Mouse (Mus musculus): Measurements from ENCODE around the gene Misp. TPM values are rescaled to one million over a fixed set of nuclear protein-coding genes. Genes with fewer than 3 reads are reported as not detected.

Misp gene
- polyA plus RNA-seq, 1 experiment, result not detected

DNA sequence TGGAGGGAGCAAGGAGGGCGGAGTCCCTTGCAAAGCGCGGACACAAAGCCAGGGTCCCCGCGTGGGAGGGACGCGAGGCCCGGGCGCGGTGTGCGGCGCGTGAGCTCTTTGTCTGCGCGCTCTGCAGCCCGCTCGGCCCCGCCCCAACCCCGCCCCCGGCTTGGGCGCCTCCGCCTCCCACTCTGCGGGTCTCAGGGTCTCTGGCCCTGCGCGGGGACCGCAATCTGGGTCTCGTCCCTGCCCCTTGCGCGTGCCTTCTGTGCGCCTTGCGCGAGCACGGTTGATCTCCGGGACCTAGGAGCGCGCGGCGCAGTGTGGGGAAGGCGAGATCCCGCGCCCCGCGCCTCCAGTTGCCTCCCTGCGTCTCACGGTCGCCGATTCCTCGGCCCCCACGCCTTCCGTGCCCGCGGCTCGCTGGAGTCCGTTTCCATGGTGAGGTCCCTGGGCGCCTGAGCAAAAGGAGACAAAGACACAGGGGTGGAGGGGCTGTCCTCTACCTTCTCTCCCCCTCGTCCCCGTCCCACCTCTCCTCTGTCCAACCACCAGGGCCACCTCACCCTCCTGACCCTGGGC lies 53.6 kb downstream of the Misp start, which contains the start of the genes Prtn3 and Plppr3:
TSS of gene Prtn3 (plus strand) at position 187 of the 573 bp plus-strand sequence.
TSS of gene Plppr3 (minus strand) at position 345 of the 573 bp plus-strand sequence.
- Histone ChIP-seq H3K27ac (ENCODE audit: insufficient read depth, low read length) (no peak within 1 kb of the TSS), H3K4me1 (ENCODE audit: control insufficient read depth, insufficient read depth, low read length) (no peaks in the 10 kb centered on the region), H3K4me3 (ENCODE audit: insufficient read depth, low read length) (peak within 1 kb of the TSS; percentile 36)
- TF ChIP-seq CTCF (IDR thresholded peaks at IDR 0.05; ENCODE audit: borderline replicate concordance, insufficient read depth, low read length), result no peak

GRCm38 (mm10) chr10:79877174-79877573 lies 56.4 kb downstream of the Misp start:
- Histone ChIP-seq H3K27ac (ENCODE audit: insufficient read depth, low read length) (no peak overlapping the region), H3K4me1 (ENCODE audit: control insufficient read depth, insufficient read depth, low read length) (no peaks in the 10 kb centered on the region), H3K4me3 (ENCODE audit: insufficient read depth, low read length) (no peak overlapping the region)
- TF ChIP-seq POLR2A (IDR thresholded peaks at IDR 0.05; ENCODE audit: low read depth, low read length), result no peak
- no peak for TF ChIP-seq CTCF (IDR thresholded peaks at IDR 0.05; ENCODE audit: borderline replicate concordance, insufficient read depth, low read length)

DNA sequence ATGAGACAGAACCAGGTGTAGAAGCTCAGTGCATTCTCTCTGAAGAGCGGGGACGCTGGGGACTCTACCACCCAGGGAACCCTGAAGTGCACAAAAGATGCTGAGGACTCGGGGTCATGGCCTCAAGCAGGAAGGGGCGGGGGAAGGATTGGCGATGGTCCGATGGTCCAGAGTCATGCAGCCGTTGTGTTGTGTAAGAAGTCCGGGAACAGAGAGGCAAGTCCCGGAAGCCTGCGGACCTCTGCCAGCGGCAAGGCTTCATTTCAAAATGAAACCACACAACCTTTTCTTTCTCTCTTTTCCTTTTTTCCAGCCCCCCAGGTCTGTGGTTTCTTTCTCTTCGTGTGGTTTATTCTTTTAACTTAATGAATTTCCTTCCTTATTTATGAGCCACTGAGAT lies 57.0 kb downstream of the Misp start:
- H3K27ac ChIP-seq (ENCODE audit: insufficient read depth, low read length), result no peak overlapping the region
- H3K4me3 ChIP-seq (ENCODE audit: insufficient read depth, low read length), result no peak overlapping the region
- H3K4me1 ChIP-seq (ENCODE audit: control insufficient read depth, insufficient read depth, low read length), result no peaks in the 10 kb centered on the region
- no peak for TF ChIP-seq POLR2A (IDR thresholded peaks at IDR 0.05; ENCODE audit: low read depth, low read length)
- no peak for TF ChIP-seq CTCF (IDR thresholded peaks at IDR 0.05; ENCODE audit: borderline replicate concordance, insufficient read depth, low read length)

GRCm38 (mm10) chr10:79879527-79879926 lies 58.7 kb downstream of the Misp start:
- no peak for TF ChIP-seq POLR2A (IDR thresholded peaks at IDR 0.05; ENCODE audit: low read depth, low read length)
- no peak for TF ChIP-seq CTCF (IDR thresholded peaks at IDR 0.05; ENCODE audit: borderline replicate concordance, insufficient read depth, low read length)
- H3K4me1 ChIP-seq (ENCODE audit: control insufficient read depth, insufficient read depth, low read length), result no peaks in the 10 kb centered on the region
- H3K4me3 ChIP-seq (ENCODE audit: insufficient read depth, low read length), result no peak overlapping the region
- H3K27ac ChIP-seq (ENCODE audit: insufficient read depth, low read length), result no peak overlapping the region

Other genes with a start within 250 kb of the Misp start
- gene Theg, start 233.7 kb upstream of the Misp start, polyA plus RNA-seq (2011; ENCODE audit: insufficient read length, low read depth, missing spikeins), result not detected in 2 replicates
- 0.19 TPM in 1 of 2 replicates, not detected in the other for gene C2cd4c, start 207.0 kb upstream of the Misp start, polyA plus RNA-seq (2011; ENCODE audit: insufficient read length, low read depth, missing spikeins)
- gene Shc2, start 183.1 kb upstream of the Misp start, polyA plus RNA-seq (2011; ENCODE audit: insufficient read length, low read depth, missing spikeins), result 15.0 and 18.7 TPM in 2 replicates
- gene Odf3l2, start 175.3 kb upstream of the Misp start, polyA plus RNA-seq (2011; ENCODE audit: insufficient read length, low read depth, missing spikeins), result not detected in 2 replicates
- not detected in 2 replicates for gene Madcam1, start 156.4 kb upstream of the Misp start, polyA plus RNA-seq (2011; ENCODE audit: insufficient read length, low read depth, missing spikeins)
- 15.5 and 16.0 TPM in 2 replicates for gene Tpgs1, start 151.6 kb upstream of the Misp start, polyA plus RNA-seq (2011; ENCODE audit: insufficient read length, low read depth, missing spikeins)
- gene Cdc34, start 138.8 kb upstream of the Misp start, polyA plus RNA-seq (2011; ENCODE audit: insufficient read length, low read depth, missing spikeins), result 117 and 149 TPM in 2 replicates
- gene Gzmm, start 132.0 kb upstream of the Misp start, polyA plus RNA-seq (2011; ENCODE audit: insufficient read length, low read depth, missing spikeins), result 0.65 TPM in 1 of 2 replicates, not detected in the other
- gene Bsg, start 116.5 kb upstream of the Misp start, polyA plus RNA-seq (2011; ENCODE audit: insufficient read length, low read depth, missing spikeins), result 766 and 774 TPM in 2 replicates
- 0.91 and 1.9 TPM in 2 replicates for gene Hcn2, start 104.4 kb upstream of the Misp start, polyA plus RNA-seq (2011; ENCODE audit: insufficient read length, low read depth, missing spikeins)
- gene Polrmt, start 74.4 kb upstream of the Misp start, polyA plus RNA-seq (2011; ENCODE audit: insufficient read length, low read depth, missing spikeins), result 14.9 TPM in 2 replicates
- 0.23 TPM in 1 of 2 replicates, not detected in the other for gene Fgf22, start 65.9 kb upstream of the Misp start, polyA plus RNA-seq (2011; ENCODE audit: insufficient read length, low read depth, missing spikeins)
- gene Rnf126, start 54.0 kb upstream of the Misp start, polyA plus RNA-seq (2011; ENCODE audit: insufficient read length, low read depth, missing spikeins), result 38.4 and 39.5 TPM in 2 replicates
- 21.9 and 42.7 TPM in 2 replicates for gene Fstl3, start 43.7 kb upstream of the Misp start, polyA plus RNA-seq (2011; ENCODE audit: insufficient read length, low read depth, missing spikeins)
- gene Prss57, start 30.0 kb upstream of the Misp start, polyA plus RNA-seq (2011; ENCODE audit: insufficient read length, low read depth, missing spikeins), result not detected in 2 replicates
- 45.2 and 54.0 TPM in 2 replicates for gene Palm, start 27.4 kb upstream of the Misp start, polyA plus RNA-seq (2011; ENCODE audit: insufficient read length, low read depth, missing spikeins)
- gene Ptbp1, start 33.4 kb downstream of the Misp start, polyA plus RNA-seq (2011; ENCODE audit: insufficient read length, low read depth, missing spikeins), result 351 and 422 TPM in 2 replicates
- not detected in 2 replicates for gene Prtn3, start 53.5 kb downstream of the Misp start, polyA plus RNA-seq (2011; ENCODE audit: insufficient read length, low read depth, missing spikeins)
- gene Plppr3, start 53.6 kb downstream of the Misp start, polyA plus RNA-seq (2011; ENCODE audit: insufficient read length, low read depth, missing spikeins), result 3.1 and 4.9 TPM in 2 replicates
- not detected in 2 replicates for gene Elane, start 65.3 kb downstream of the Misp start, polyA plus RNA-seq (2011; ENCODE audit: insufficient read length, low read depth, missing spikeins)
- gene Cfd, start 69.9 kb downstream of the Misp start, polyA plus RNA-seq (2011; ENCODE audit: insufficient read length, low read depth, missing spikeins), result not detected in 2 replicates
- gene Med16, start 87.9 kb downstream of the Misp start, polyA plus RNA-seq (2011; ENCODE audit: insufficient read length, low read depth, missing spikeins), result 15.2 and 16.1 TPM in 2 replicates
- gene Gm26602, start 89.9 kb downstream of the Misp start, polyA plus RNA-seq (2011; ENCODE audit: insufficient read length, low read depth, missing spikeins), result not detected in 2 replicates
- 0.44 TPM in 1 of 2 replicates, not detected in the other for gene Kiss1r, start 96.0 kb downstream of the Misp start, polyA plus RNA-seq (2011; ENCODE audit: insufficient read length, low read depth, missing spikeins)
- 66.3 and 86.3 TPM in 2 replicates for gene R3hdm4, start 100.2 kb downstream of the Misp start, polyA plus RNA-seq (2011; ENCODE audit: insufficient read length, low read depth, missing spikeins)
- gene Arid3a, start 106.1 kb downstream of the Misp start, polyA plus RNA-seq (2011; ENCODE audit: insufficient read length, low read depth, missing spikeins), result 5.2 and 6.0 TPM in 2 replicates
- 29.2 and 29.3 TPM in 2 replicates for gene Wdr18, start 139.2 kb downstream of the Misp start, polyA plus RNA-seq (2011; ENCODE audit: insufficient read length, low read depth, missing spikeins)
- 0.15 and 0.16 TPM in 2 replicates for gene Grin3b, start 149.7 kb downstream of the Misp start, polyA plus RNA-seq (2011; ENCODE audit: insufficient read length, low read depth, missing spikeins)
- 73.4 and 78.1 TPM in 2 replicates for gene Tmem259, start 163.3 kb downstream of the Misp start, polyA plus RNA-seq (2011; ENCODE audit: insufficient read length, low read depth, missing spikeins)
- gene Cnn2, start 167.6 kb downstream of the Misp start, polyA plus RNA-seq (2011; ENCODE audit: insufficient read length, low read depth, missing spikeins), result 642 and 721 TPM in 2 replicates
- gene Abca7, start 175.5 kb downstream of the Misp start, polyA plus RNA-seq (2011; ENCODE audit: insufficient read length, low read depth, missing spikeins), result 3.5 and 4.0 TPM in 2 replicates
- gene Arhgap45, start 195.7 kb downstream of the Misp start, polyA plus RNA-seq (2011; ENCODE audit: insufficient read length, low read depth, missing spikeins), result 1.7 and 3.1 TPM in 2 replicates
- 46.3 and 61.0 TPM in 2 replicates for gene Polr2e, start 218.8 kb downstream of the Misp start, polyA plus RNA-seq (2011; ENCODE audit: insufficient read length, low read depth, missing spikeins)
- 214 and 217 TPM in 2 replicates for gene Gpx4, start 226.2 kb downstream of the Misp start, polyA plus RNA-seq (2011; ENCODE audit: insufficient read length, low read depth, missing spikeins)

Data from embryonic fibroblast, embryonic 13.5 days (primary cell).